Mouse (Mus musculus) olfactory bulb, adult 2 months (tissue): Measurements from ENCODE around the gene Hist1h2bq.

Experiments
- CTCF ChIP-seq: fragments of 200-500 bp; IDR thresholded peaks from 2 replicates; pipeline ENCODE4 v1.5.1; 2012; ENCODE audit warnings: low read depth, mild to moderate bottlenecking, low read length, moderate library complexity; ENCODE audit not compliant: insufficient read depth
- POLR2A ChIP-seq: fragments of 200-500 bp; IDR thresholded peaks from 2 replicates; pipeline ENCODE4 v1.6.1; 2012; ENCODE audit warnings: mild to moderate bottlenecking, low read depth, low read length, moderate library complexity; ENCODE audit not compliant: insufficient read depth

GRCm38 (mm10) chr13:21828511-21828910 lies 18.5 kb upstream of the Hist1h2bq start:
- TF ChIP-seq CTCF (no peak), POLR2A (no peak)
